Mouse (Mus musculus): ENCODE data around the gene Ktn1.

The Ktn1 gene

DNA sequence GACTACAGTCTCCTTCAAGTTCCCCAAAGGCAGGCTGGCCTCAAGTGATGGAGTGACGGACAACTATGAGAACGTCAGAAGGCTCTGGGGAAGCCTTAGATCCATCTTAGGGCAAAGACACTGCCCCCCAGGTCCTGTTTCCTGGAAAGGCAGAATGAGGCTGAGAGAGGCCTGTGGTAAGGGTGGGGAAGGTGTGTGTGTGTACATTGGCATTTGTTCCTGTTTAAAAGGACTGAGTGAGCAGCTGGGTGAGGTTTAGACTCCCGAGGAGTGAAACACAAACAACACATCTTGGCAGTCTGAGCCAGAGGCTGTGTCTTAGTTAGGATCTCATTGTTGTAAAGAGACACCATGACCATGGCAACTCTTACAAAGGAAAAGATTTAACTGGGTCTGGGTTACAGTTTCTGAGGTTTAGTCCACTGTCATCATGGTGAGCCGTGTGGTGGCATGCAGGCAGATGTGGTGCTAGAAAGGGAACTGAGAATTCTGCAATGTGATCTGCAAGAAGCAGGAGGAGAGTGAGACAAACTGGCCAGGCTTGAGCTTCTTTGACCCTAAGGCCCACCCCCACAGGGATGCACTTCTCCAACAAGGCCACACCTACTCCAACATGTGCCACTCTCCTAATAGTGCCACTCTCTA, 106.1 kb downstream of the Ktn1 start:
- no peak for DNase-seq (ENCODE audit: low read depth, low spot score)

DNA sequence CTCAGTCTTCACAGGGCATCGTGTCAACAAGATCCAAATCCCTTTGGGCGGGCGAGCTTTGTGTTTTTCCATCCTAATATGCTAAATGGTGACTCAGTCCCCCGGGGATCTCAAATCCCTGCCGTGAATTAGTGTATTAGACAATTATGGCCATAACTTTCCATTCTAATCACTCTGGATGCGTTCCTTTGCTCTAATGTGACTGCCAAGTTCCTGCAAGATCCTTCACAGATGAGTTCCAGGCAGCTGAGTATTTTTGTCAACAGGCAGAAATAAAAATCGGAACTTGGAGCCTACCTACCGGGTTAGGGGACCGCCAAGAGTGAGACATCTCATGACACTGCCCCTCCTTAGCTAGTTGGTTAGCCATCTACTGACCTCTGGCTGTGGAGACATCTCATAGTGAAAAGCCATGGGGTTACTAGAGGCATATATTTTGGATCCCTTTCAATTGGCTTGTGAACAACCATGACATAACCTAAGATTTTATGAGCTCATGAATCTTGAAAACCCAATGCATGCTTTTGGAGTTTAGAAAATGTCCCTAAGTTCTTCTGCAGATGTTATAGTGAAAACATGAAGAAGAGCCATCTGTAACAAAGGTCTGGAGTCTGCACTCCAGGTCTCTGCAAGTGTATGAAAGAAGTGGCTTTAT, 108.3 kb downstream of the Ktn1 start:
- DNase-seq (ENCODE audit: low read depth, low spot score) = no peak

DNA sequence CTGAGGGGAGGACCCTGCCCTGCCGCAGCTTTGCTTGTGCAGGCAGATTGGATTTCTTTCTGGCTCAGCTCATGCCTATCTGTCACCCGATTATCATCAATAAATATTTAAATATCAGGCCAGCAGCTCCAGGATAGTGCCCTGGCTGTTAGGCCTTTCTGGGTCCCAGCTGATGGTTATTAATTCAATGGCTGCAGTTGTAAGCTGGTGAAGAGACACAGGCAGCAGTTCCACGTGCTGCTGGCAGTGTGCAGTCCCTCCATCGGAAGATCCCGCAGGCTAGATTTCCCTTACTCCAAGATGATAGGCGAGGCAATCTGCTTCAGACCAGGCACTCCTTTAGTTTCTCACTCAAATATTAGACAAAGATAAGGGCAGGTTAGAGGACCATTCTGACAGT, 116.9 kb downstream of the Ktn1 start:
- no peak for DNase-seq (ENCODE audit: low read depth, low spot score)

DNA sequence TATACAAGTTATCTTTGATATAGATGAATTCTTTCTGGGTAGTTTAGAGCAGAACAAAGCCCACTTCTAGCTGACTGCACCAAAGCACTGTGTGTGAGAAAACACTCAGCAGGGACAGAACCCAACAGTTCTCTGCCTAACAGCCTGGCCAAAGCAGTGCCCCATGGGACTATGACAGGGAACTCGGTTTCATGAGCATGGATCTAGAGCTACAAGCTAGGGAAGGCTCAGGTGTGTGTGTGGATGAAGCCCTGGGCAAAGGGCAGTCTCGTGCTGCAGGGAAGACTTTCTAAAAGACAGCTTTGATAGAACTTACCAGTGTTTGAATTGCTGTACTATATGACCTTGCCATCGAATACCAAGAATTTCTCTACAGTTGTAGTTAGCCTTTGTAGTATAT, 117.5 kb downstream of the Ktn1 start:
- DNase-seq (ENCODE audit: low read depth, low spot score) = no peak

DNA sequence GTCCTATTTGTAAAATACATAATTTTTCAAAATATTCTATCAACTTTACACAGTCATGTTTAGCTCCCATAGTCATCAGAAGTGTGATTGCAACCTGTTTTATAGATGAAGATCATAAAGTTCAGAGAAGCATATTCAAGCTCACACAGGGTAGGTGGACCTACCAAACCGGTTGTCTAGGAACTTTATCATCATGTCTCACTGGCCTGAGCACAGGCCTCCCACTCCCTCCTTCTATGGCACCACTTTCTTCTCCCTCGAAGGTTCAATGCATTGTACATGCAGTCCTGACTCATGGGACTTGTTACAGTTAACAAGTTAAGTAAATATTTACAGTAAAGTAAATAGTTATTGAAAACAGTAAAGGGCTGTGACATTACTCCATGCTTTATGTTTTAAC, 118.1 kb downstream of the Ktn1 start:
- DNase-seq (ENCODE audit: low read depth, low spot score) = no peak

DNA sequence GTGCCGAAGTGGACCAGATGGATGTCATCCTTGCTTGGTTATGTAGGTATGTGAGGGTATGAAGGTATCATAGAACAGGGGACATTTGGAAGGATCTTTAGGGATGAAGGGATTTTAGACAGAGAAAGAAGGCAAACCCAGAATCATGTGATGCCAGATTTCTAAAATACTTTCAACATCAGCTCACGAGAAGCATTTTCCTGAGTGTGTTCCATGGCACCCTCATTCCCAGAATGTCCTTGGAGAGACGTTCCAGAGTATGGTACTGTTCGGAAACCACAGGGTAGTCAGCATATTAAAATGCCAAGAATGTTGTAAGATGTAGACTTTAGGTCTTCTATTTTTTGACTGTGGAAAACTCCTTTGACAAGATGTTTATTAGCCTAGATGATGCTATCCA, 123.2 kb downstream of the Ktn1 start:
- DNase-seq (ENCODE audit: low read depth, low spot score) = no peak

DNA sequence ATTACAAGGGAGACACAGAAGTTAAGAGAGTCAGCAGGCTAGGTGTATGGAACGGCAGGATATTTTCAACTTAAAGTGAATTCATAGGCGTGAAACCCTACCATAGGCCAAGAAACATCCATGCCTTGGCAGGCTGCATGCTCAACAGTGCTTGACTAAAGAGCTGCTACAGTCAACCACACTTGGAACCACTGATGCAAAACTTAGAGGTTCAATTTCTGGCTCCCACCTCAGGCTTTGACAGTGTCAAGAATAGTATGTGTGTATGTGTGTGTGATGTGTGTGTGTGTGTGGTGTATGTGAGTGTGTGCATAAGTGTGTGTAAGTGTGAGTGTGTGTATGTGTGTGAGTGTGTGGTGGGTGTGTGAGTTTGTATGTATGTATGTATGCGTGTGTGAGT, 127.3 kb downstream of the Ktn1 start:
- no peak for DNase-seq (ENCODE audit: low read depth, low spot score)

DNA sequence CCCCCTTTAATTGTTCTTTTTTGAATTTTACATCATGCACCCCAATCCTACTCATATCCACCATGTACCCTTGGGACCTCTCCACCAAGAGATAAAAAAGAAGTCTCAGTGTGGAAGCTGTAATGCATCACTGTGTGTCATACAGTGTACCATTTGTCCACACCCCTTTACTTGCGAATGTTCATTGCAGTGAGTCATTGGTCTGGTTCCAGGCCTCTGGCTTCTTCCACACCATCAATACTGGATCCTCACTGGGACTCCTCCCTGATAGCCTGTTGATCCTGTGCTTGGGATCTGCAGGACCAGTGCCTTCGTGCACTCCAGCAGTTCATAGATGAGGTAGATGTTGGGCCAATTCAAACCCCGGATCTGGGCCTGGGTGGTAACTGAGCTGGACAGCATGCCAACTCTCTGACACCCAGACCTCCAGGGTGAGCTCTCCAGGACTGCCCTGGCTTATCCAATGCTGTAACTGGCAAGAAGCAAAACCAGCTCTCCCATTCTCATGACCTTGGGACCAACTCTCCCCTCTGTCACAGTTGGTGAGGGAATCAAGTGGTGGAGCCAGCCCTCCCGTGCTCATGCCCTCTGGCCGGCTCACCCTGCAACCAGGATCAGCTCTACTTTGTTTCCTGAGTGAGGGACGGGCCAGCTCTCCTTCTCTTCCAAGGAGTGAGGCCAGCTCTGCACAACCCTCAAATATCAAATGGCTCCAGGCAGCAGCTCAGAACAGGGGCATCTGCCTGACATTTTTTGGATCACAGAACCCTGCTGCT, 128.2 kb downstream of the Ktn1 start:
- DNase-seq (ENCODE audit: low read depth, low spot score) = no peak

DNA sequence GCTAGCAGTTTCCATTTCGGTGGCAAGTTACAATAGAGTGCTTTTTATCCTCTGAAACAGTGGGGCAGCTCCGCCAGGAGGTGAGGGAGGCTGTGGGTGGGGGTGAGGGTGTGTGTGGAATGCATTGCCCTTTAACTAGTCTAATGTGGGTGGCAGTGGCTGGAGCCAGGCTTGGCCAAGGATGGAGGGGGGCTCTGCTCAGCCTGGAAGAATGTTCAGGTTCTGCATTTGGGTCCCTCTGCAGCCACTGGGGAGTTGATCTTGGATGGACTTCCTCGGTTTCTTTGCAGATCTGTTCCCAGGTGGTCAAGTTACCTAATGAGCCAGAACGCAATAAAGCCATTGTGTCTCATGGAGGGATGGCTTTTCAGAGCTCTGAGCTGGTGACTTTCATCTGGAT, 137.9 kb downstream of the Ktn1 start:
- no peak for DNase-seq (ENCODE audit: low read depth, low spot score)

Data from CD4-positive helper T cell, adult 2 months (primary cell).